Mouse (Mus musculus) gastrocnemius, postnatal 25 days (tissue): ENCODE results near the gene Setd1a. TPM values are rescaled to one million over a fixed set of nuclear protein-coding genes. Genes with fewer than 3 reads are reported as not detected.
"Not testable (repeated sequence)": the region's sequence is repeated elsewhere in the genome, so short reads cannot be mapped to it uniquely, and the experiment has no call there.

Experiments used
- DNase-seq: peaks from one replicate; pipeline ENCODE4 v3.0.0; 2022
- long read RNA-seq, 2 experiments: library from polyadenylated mRNA; stranded (forward); transcript quantifications; one replicate each; pipeline ENCODE4 v2.0.0; 2021
- total RNA-seq, 2 experiments: library from RNA; stranded (reverse); gene quantifications; 1 replicate in 1 of 2; 2 replicates in 1 of 2; pipeline ENCODE4 v1.2.3; 2021

Gene Setd1a
- 10 to 100 TPM; 15.0 to 15.4 TPM for total RNA-seq
- long read RNA-seq, experiment 1, partial matches to known transcripts, result 3 of 3 reads
- long read RNA-seq, experiment 1, other reads (novel, unspliced or antisense), result 0 of 3 reads
- long read RNA-seq, experiment 2, partial matches to known transcripts, result 9 of 9 reads
- long read RNA-seq, experiment 2, other reads (novel, unspliced or antisense), result 0 of 9 reads

DNA sequence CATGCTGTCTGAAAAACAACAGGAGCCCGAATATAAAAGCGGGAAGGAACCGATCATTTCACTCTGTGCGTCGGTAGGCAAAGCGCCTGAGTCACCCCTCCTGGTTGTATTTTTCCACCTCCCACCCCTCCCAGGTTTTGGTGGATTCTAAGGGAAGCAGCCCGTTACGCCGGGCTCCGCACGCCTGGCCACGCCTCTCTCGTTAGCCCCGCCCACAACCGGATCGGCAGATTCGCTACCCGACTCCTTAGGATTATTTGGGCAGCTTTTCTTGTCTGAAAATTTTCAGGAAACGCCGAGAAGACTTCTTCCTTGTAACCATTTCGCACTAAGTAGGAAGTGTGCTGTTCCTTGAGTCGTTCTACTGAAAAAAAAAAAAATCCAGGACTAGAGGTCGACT is at the start of gene Setd1a:
Gene Setd1a (plus strand): TSS at position 245 of the 400 bp plus-strand sequence.
- DNase-seq, result peak; percentile 77

DNA sequence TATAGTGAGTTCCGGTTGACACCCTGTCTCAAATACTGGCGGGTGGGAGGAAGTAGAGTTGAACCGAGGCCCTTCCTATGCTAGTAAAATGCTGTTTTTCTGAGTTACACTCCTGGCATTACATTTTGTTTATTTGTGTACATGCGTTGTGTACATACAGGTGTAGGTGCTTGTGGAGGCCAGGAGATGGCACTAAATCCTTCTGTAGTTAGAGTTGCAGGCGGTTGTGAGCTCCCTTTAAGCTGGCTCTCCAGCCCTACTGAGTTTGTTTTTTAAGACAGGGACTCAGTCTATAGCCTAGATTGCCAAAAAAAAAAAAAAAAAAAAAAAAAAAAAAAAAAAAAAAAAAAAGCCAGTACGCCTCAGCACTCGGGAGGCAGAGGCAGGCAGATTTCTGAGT is 48.6 kb upstream of the Setd1a start:
- DNase-seq, result no peak

DNA sequence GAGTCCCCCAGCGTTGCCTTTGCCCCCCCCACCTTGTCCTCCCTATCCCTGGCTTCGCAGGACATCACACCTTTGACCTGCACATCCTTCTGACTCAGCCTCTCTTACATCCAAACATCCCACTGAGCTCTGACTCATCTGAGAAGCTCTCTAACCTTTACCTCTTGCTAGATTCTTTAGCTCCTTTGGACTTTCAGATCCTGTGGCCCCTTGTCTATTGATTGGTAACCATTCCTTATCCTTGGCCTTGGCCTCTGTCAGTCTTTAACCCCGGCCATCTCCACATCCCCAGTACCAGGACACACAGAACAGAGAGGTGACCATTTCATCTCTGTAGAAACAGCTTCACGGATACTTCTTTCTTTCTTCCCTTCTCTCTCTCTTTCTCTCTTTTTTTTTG is 46.3 kb upstream of the Setd1a start:
- no peak for DNase-seq

DNA sequence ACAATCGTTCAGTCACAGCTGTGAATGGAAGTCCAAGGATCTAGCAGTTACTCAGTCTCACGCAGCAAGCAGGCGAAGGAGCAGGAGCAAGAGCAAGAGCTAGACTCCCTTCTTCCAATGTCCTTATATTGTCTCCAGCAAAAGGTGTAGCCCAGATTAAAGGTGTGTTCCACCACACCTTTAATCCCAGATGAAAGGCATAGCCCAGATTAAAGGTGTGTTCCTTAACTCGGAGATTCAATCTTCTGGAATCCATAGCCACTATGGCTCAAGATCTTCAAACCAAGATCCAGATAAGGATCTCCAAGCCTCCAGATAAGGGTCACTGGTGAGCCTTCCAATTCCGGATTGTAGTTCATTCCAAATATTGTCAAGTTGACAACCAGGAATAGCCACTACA is 44.4 kb upstream of the Setd1a start, which contains the start of gene Ctf2:
Gene Ctf2 (minus strand): TSS at position 101 of the 400 bp plus-strand sequence.
- not testable (repeated sequence) for DNase-seq

DNA sequence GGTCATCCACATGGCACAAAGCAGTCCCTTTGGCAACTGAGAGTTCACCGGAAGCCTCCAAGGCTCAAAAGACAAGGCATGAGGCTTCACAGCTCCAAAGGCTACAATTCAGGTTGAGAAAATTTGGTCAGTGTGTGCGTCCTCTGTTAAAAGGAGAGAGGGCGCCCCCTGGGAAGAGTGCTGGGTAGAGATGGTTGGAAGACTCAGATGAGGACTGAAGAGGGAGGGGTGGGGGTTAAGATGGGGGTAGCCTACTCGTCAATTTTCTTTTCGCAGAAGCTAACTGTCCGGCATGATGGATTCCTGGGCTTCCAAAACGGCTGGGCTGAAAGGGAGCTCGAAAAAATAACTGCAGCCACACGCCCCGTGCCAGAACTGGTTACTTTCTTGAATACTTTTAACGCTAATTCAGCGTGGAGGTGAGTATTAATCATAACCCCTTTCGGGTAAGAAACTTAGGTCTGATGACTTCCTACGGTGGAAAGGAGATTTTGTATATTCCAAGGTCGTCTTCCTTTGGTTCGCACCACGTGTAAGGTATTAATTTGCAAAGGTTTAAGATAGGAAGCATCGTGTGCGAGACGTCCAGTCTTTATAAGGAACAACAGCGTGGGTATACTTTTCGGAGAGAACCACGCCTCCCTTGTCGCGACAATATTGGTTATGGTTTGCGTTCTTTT is 32.0 kb upstream of the Setd1a start, which contains the start of gene Fbxl19:
Gene Fbxl19 (plus strand): TSS at position 178 of the 680 bp plus-strand sequence.
- DNase-seq, result peak; percentile 54

DNA sequence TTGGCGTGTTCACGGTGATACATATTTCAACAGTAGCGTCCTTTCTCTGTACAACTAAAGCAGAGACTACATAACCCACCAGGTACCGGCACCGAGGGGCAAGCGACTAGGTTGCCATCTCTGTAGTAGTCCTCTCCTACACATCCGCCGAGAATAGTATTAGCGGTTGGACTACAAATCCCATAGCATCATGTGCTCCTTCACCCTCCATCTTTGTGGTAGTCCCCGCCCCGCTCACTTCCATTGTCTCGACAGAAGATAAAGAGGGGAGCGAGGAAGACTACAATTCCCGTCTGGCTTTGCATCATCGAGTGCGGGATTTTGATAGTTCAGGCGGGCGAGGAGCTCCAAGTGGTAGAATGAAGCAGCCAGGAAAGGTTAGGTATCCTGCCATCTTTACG is 31.2 kb upstream of the Setd1a start:
- peak; percentile 92 for DNase-seq

DNA sequence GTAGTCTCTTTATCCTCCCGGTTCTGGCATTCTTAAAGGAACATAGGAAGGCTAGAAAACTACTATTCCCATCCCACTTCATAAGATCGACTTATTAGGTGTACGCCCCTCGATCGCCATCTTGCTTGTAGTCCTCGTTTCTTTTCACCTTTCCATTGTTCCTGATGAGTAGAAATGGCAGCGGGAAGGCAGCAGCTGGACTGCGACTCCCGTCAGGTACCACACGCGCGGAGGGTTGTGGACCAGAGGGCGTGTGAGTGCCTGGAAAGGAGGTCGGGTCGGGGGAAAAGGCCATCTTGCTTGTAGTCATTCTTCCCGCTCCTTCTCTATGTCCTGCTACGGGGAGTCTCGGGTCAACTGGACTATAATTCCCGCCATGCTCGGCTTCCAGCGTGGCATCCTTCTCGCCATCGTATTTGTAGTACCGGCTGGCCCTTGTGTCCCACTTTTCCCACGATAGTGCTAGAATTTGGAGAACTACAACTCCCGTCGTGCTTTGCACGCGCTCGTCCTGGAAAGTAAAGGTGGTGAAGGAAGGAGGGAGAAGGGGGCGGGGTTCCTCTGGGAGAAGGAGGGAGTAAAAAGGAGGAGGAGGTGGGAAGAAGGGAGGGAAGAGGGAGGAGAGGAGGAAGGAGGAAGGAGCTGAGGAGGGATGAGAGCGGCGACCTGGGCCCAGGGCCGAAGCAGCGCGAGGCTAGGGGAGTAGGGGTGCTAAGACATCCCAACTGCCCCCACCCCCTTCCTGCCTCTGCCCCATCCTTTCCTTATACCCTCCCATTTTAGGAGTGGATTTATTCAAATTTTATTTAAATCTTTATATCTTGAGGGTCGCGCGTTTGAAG is 30.6 kb upstream of the Setd1a start:
- DNase-seq, result peak; percentile 97

DNA sequence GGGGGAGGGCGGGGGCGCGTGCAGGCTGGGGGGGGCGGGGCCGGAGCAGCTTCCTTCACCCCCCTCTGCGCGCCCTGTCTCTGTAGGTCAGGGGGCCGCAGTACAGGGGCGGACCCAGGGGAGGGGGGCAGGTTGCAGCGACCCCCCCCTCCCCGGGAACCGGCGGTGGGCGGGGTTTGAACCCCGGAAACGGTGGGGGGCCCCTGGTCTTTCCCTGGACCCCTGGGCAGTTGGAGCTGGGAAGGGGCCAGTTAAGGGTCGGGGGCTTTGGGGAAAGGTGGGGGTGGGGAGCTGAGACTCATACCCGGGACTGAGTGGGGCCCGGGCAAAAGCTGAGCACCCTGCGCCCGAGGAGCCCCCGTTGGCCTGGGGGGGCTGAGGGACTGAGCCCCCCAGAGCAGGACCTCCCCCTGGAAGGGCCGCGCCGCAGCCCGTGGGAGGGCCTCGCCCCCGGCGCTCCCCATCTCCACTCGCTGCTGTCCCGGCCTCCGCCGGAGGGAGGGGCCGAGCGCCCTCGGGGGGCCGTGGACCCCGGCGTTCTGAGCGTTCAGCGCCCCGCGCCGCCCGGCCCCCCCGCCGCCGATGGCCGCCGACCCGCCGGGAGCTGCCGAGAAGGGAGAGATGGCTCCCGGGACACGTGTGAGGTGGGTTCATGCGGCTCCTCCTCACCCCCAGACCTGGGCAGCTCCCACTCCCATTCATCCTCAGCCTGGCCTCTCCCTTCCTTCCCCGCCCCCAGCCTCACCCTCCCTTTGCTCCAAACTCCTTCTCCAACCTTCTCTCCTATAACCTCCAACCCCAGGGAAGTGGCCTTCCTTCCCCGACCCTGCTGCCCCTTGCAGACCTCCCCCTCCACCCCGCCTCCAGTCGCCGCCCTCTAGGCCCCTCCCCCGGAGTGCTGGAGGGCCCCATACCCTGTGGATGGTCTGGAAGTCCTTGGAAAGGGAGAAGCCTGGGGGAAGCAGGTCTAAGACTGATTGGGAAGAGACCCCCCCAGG is 29.7 kb upstream of the Setd1a start:
- DNase-seq, result peak; percentile 56

DNA sequence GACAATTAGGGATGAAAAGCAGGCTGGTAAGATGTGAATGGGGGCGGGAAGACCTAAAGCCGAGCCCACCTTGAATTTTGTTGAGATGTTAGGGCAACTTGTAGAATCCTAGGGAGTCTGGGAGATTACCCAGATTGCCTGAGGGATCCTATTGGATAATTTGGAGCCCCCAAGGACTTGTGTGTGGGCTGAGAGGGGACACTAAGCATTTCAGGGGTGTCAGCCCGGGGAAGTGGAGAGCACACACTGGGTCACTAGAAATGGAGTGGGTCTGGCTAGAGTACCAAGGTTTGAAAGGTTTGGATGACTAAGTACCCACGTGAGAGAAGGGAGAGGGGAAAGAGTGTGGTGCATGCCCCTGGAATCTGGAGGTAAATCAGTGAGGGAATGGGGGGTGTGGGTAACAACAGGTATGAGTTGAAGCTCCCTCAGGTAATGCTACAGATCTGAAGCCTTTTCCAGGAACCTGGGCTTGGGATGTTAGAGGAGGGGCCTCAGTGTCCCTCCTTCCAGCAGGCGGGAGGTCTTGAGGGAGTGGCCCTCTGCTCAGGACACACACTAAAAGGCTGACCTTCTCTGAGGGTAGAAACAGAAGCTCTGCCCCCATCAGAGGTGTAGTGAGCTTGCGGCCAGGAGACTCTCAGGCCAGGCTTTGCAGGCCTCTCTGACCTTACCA is 28.8 kb upstream of the Setd1a start:
- DNase-seq, result no peak

DNA sequence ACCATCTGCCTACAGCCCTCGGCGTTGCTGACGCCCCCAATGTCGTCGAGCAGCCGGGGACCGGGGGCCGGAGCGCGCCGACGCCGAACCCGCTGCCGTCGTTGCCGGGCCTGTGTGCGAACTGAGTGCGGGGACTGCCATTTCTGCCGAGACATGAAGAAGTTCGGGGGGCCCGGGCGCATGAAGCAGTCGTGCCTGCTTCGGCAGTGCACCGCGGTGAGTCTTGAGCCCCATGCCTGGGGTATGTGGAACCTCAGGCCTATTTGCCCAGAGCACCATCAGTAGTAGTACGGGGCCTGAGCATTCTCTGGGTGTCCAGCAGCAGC is 28.3 kb upstream of the Setd1a start:
- DNase-seq, result no peak

DNA sequence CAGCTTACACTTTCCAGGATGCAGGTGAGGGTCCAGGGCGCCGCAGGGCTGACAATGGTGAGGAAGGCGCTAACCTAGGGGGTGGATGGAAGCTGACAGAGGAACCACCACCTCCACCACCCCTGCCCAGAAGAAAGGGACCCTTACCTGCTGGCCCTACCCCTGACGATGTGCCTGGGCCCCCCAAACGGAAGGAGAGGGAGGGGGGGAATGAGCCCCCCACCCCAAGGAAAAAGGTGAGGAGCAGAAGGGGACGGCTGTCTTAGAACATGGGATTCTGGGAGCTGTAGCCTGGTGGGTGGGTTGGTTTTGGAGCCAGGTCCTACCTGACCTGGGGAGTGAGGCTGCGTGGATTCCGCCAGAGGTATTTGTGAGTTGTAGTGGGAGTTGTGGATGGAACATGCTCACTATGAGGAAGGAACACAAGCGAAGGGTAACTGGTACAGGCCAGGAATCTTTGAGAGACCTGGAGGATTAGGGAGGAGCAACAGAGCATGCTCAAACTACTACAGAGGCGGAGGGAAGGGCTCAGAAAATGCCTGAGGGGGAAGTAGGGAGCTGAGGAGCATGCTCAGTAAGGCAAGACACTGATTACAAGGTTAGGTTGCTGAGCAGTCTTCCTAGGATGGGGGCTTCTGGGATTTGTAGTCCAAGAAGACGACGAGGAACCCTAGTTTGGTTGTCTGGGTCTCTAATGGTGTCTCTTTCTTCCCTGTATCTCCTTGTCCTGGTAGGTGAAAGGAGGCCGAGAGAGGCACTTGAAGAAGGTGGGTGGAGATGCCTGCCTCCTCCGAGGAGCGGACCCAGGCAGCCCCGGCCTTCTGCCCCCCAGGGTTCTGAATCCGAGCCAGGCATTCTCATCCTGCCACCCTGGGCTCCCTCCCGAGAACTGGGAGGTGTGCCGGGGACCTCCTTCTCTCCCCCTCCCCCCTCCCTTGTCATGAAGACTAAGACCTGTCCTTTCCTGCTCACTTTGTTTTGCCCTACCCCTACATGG is 26.0 kb upstream of the Setd1a start:
- DNase-seq, result no peak

DNA sequence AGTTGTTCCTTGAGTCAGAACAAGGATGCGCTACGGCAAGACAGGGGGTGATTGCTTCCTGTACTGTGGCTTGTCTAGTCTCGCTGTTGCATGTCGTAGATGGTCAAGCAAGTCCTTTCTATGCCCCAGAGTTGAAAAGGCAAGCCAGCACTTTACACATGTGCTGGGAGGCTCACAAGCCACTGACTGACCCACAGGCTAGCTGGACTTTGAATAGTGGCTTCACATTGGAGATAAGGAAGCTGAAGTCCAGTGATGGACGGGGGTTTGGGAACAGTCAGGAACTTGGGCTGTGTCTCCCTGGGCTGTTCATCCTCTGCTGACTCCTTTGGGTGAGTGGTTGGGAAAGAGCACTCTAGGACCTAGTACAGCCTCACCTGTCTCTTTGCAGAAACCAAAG is 24.9 kb upstream of the Setd1a start:
- DNase-seq, result no peak

DNA sequence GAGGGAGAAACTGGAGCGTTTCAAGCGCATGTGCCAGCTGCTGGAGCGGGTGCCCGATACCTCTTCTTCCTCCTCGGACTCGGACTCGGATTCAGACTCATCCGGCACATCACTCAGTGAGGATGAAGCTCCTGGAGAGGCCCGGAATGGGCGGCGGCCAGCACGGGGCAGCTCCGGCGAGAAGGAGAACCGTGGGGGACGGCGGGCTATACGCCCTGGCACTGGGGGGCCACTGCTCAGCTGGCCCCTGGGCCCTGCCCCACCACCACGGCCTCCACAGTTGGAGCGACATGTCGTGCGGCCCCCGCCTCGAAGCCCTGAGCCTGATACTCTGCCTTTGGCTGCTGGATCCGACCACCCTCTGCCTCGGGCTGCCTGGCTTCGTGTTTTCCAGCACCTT is 24.4 kb upstream of the Setd1a start:
- no peak for DNase-seq

DNA sequence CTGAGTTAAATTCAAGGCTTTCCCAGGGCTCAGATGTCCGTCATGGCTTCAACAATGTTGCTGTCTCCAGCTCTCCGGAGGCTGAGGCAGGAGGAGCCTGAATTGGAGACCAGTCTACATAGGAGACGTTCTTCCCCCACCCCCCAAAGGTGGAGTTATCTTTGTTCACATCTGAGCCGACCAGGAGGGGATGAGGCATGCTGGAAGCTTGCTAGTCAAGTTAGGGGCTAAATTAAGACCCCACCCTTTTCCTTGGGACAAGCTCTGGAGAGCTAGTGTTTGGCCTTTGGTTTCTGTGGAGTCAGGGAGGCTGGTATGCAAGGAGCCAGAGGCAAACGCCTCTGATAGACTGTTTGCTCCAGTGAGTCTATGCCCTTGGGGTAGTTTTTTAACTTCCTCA is 23.3 kb upstream of the Setd1a start:
- no peak for DNase-seq

DNA sequence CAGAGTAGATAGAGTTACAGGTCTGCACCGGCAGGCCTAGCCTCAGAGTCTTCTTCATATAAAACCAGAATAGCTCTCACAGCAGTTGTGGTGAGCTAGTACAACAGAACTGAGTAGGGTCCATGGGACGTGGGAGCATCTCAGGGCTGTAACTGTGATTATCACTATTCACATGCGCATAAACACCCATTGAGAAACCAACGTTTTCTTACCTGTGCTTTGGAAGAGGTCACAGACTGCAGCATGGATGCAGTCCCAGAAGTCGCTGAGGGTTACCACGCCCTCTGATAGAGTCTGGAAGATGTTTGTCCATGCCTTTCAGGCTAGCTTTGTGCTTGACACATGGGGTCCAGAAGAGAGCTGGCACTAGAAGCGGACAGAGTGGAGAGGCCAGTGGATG is 22.7 kb upstream of the Setd1a start:
- DNase-seq, result no peak

DNA sequence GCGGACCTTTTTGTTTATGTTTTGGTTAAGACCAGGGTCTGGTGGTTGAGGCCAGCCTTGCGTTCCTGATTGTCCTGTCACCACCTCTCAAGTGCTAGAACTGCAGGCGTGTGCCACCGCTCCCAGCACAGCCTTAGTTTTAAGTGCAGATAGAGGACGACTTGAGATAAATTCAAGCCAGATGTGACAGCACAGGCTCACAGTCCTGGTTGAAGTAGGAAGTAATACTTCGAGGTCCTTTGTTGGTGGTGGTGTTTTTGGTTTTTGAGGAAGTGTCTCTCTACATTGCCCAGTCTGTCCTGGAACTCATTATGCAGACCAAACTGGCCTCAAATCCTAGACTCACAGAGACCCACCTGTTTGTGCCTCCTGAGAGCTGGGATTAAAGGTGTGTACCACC is 16.8 kb upstream of the Setd1a start:
- DNase-seq, result no peak

DNA sequence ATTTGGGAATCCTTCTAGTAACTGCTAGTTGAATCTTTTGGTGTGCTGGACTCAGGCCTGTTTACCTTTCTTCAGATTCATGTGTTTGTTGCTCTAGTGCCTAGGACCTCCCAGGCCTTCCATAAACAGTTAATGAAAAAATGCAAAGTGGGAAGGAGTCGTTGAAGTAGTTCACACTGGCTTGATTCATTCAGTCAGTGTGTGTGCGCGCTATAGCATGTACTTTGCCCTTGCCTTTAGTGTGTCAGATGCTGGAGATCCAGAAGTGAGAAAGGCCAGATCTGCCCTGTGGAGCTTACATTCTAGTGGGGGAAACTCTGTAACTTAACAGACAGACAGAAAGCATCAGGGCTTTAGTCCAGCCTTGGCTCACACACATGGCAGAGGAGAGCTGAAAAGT is 16.0 kb upstream of the Setd1a start:
- no peak for DNase-seq

DNA sequence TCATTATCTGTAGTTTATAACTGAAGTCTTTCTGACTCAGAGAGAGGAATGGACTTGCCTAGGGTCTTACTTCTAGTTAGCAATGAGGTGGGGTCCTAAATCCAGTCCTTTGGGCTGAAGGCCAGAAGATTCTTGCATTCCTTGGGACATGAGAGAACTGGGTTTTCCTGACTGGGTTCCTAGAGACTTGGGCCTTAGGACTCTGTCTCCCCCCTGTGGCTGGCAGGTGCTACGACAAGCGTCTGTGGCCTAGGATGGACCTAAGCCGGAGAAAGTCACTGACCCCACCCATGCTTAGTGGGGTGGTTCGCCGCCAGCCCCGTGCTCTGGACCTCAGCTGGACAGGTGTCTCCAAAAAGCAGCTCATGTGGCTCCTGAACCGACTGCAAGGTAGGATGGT is 15.4 kb upstream of the Setd1a start:
- DNase-seq, result peak; percentile 51

DNA sequence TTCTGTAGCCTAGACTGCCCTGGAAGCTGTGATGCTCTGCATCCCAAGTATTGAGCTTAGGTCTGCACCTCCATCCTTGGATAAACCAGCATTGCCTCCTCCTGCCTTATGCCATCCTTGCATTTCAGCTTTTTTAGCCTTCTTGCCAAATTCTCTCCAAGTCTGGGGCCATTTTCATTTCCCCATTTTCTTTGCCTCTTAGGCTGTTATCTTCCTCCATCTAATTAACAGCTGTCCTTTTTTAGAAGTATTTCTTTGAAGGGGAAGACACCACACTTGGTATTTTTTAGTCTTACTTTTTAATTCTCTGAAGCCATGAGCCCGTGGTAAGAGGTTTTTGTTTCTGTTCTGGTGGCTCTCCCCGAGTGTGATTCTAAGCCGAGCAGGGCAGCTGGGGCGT is 12.8 kb upstream of the Setd1a start:
- DNase-seq, result no peak

DNA sequence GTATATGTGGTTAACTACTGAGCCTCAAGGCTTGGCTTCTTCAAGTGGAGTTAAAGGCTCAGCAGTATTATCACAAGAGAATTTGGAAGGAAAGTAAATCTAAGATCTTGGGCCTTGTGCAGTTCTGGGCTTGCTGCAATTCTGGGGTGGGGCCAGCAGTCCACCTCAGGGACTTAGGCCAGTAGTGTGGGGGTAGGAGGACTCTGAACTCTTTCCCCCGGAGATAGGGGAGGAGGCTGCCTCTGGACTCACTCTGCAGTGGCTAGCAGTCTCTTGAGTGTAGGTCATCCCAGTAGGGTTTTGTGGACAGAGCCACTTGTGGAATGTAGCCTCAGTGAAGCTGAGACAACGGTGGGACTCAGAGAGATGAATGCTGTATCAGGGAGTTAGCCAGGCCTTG is 10.7 kb upstream of the Setd1a start:
- DNase-seq, result no peak
